Mouse (Mus musculus) NIH3T3 (cell line): Measurements from ENCODE around the gene Galns.
"Not testable (repeated sequence)": the region's sequence is repeated elsewhere in the genome, so short reads cannot be mapped to it uniquely, and the experiment has no call there.

Experiments used
- DNase-seq: peaks from one replicate; pipeline ENCODE4 v3.0.0-alpha.2; 2012; ENCODE audit warnings: low read depth

Gene Galns

DNA sequence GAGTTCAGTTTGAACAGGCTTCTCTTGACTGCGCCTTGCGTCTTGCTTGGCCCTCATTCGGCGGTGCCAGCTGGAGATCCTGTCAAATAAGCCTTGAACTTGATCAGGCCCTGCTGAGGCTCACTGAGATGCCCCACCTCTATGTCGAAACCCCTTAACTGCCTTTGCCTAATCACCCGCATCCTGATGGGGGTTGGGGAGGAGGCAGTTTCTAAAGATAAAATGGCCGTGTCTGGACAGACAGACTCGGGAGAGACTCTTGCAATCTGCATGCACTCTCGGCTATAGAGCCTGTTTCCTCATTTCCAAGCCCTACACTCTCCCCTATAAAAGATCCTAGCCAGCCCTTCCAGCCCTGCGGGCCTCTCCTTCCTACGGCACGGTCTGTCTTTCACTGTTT is 18.0 kb downstream of the Galns start:
- peak; percentile 13 for DNase-seq

DNA sequence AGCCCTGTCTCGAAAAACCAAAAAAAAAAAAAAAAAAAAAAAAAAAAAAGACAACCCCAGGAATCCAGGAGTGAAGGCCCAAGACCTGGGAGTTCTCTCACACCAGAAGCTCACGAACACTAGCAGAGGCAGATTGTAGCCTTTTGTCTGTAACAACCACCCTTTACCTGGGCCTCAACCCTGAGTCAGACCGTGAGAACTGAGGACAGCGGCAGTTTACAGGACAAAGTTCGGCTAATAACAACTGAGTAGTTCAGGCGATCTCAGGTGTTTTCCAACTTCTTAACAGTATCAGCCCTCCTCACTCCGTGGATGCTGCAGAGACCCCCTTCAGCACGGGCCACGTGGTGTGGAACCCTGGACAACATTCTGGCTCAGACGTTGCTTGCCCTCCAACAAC is 24.5 kb downstream of the Galns start:
- no peak for DNase-seq

DNA sequence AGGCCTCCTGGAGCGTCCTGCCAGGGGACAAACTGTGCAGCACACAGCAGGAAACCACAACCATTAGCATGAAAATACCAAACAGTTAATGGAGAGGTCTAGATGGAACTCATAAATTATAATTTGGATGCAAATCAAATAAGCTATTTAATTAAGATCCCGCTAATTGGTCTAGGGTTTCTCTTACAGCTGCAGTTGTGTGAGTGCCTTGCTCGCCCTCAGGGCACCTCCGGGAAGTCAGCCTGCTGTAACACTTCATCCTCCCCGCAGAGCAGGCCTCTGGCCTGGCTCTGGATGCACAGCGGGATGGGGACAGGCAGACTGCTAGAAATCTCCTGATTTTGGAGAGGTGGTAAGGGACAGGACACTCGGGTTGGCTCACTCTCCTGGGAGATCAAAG is 25.1 kb downstream of the Galns start:
- DNase-seq = peak; percentile 27

DNA sequence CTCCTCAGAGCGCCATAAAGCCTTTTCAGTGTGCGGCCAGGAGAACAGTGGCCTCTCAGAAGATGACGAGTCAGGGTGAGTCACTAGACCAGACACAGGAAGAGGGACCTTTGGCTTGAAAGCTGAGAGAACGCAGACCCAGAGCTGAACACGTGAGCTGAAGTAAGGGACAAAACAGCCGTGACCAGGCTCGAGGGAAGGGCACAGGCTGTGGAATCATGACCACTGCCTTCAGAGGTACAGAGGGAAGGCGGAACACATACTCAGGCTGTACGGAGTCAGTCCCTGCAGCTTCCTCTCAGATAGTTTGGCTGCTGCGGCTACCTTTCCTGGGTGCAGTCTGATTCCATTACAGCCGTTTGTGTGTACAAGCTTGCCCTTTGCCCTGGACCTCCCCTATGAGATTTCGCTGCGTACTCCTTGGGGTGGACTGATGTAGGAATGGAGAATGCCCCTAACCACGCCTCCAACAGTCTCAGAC is 25.8 kb downstream of the Galns start:
- peak; percentile 79 for DNase-seq

DNA sequence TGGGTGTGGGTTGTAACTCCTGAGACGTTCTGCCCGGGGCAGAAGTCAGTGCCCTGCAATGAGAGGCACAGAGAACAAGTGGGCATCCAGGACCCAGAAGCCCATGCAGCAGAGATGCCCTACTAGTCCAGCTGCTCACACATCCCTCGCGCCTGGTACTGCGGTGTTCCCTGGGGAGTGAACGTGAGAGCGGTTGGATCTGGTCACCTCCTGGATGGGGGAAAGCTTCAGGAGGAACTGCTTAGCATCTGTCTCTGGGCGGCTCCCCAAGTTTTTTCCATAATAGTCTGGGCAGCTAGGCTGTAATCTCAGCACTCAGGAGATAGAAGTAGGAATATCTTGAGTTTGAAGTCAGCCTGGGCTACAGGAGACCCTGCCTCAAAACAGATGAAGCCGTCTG is 26.3 kb downstream of the Galns start:
- DNase-seq = peak; percentile 69

DNA sequence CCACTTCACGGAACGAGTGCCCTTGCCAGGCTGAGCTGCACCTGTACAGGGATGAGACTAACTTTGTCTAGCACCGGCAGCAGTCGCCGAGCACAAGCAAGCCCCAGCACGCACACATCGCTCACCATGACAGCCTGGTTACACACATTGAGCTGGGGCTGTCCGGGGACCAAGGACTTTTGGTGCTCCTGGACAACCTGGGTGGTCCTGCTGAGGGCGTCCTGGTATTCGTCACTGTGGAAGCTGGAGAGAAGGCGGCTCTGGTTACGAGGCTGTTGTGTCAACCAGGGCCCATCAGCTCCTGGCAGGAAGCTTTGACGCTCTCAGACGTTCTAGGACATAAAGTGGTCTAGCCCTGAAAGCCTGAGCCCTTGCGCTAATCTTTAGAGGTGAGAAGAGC is 30.3 kb downstream of the Galns start:
- no peak for DNase-seq

DNA sequence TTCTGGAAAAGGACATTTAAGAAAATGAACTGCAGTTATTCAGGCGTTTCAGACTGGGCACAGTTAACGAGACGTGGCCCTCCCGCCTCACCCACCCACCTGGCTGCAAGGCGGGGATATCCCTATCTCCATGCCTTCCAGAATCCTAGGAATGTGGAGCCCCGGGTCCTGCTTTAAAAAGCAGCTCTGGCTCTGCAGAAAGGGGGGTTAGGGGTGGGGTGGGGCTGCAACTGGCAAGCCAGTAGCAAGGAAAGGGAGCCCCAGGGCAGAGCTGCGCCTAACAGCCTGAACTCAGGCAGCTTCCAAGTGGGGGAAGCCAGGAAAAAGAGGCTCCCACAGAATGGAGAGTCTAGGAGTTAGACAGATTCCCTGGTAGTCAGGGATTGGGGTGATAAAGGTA is 32.1 kb downstream of the Galns start:
- no peak for DNase-seq

DNA sequence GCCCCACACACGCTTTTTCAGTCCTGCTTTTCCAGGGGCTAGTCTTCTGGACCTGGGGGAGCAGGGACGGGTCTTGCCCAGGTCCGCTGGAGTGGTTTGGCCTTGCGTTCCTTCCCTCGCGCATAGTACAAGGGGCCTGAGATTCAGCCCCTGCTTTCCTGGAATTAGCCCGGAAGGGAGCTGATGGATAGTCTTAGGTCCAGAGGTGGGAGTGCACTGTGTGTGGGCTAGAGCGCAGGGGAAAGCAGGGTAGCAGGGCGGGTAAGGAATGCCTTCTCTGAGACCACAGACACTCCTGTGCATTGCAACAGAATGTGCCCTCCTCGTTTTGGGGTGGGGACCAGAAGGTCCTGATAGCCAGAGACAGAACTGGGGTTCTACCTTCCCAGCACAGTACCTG is 34.1 kb downstream of the Galns start:
- DNase-seq = no peak

DNA sequence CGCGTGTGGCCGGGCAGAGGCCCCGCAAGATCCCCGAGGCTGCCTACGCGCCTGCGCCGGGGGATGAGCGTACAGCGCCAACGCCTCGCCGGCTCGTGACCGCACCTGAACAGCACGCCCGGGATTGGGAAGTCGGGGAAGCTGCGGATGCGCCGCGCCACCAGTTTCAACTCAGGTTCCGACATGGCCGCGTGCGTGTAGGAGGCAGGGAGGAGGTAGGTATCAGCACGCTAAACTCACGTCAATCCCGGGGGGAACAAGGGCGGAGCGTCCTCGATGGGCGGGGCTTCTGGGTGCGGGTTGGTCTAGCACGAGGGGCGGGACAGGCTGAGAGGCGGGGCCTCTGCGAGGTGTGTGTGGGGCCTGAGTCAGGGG is 34.6 kb downstream of the Galns start, which contains the start of gene Aprt:
Aprt (minus strand) TSS at position 262 of the 375 bp plus-strand sequence.
- peak; percentile 99 for DNase-seq

DNA sequence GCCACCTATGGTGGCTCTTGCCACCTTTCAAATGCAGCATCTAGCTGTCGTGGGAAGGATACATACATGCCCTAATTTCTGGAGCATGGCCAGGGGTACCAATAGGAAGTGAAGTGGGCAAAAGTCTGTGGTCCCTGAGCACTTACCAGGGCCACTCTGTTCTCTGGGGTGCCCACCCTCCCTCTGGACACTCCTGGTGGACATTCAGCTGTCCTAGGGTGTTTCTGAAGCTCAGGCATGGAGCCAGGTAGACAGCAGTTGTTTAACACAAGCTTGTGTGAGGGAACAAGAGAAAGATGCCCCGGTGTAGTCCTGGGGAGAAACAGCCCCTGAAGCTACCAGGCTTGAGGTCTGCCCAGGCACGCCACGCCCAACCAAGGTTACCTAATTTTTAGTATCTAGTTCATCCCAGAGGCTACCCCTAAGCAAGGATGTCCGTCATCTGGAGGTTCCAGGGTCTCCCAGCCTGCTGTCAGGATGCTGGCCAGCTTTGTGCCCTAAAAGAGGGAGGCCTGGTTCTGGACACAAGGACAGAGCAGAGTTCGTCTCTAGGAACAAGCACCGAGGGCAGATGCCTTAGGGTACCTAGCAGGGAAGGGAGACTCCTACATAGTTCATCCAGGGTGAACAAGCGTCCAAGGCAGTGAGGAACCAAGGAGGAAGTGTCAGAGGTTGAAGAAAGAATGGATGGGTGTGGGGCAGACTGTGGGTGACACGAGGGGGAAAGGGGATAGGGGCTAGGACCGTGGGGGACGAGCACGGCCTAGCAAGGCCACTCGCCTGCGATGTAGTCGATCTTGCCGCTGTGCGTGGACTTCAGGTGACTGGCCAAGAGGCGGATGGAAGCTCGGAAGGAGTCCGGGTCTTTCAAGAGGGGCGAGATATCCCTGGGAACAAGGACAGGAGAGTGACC is 35.3 kb downstream of the Galns start:
- peak; percentile 33 for DNase-seq

DNA sequence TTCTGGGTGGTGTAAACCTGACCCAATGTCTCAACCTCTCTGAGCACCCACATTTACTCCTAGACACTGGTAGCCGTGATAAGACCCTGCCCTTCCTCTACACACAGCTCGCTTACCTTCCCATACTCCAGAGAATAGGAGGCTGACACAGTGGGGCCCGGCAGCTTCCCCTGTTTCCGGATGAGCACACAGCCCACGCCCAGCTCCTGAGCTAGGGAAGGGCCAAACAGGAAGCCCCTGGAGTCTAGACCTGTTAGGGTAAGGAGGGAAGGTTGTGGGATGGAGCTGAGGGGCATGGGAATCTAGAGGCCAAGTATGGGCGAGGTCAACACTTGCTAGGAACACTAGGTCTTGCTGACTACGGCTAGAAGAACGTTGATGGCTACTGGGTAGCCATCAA is 36.0 kb downstream of the Galns start:
- no peak for DNase-seq

DNA sequence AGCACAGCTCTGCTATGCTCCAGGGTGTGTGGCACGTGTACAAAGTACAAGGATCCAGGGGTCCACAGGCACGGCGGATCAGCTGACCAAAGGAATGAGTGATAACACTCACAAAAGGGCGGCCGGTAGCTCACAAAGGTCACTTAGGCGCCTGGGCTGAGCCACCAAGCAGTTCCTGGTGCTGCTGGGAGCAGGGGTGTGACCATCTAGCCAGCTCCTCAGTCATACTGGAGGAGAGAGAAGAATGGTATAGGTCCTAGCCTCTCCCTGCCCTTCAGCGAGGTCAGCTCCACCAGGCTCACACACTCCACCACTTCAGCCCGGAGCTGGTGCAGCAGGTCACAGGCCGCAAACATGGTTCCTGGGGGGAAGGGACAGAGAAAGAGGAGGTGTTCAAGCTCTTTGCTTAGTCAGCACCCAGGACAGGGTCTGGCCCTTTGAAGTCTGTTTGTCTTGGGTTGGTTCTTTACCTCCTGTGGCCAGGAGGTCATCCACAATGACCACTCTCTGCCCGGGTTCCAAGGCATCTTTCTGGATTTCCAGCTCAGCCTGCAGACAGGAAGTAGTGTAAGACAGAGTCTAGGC is 36.5 kb downstream of the Galns start:
- DNase-seq = no peak

DNA sequence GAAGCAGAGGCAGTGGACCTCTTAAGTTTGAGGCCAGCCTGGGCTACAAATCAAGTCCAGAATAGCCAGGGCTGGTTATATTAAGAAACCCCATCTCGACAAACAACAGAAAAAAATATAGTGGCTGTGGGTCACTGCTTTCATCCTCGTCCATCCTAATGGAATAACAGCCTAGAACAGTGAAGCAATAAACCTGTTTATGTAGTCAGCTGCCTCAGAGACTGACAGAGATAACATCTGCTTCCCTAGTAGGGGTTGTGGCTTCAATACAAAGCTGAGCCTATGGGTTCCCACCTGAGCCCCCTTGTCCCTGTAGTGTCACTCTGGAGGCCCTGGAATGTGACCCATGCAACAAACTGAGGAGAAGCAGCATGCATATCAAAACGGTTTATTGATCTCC is 37.0 kb downstream of the Galns start:
- DNase-seq = no peak

DNA sequence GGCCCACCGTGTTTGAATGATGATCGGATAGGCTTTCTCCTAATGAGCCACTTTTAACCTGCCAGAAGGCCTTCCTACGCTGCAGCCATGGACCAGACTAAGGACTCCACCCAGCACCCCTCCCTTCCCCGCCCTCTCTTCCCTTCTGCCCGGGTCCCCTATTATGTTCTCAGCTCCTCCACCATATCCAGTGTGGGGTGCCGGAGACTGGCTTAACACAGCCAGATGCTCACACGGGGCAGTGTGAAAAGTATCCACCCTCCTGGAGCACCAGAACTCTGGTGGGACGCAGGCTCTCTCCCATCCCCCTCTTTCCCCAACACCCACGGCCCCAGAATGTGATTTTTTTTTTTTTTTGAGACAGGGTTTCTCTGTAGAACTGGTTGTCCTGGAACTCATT is 37.7 kb downstream of the Galns start:
- DNase-seq = no peak

DNA sequence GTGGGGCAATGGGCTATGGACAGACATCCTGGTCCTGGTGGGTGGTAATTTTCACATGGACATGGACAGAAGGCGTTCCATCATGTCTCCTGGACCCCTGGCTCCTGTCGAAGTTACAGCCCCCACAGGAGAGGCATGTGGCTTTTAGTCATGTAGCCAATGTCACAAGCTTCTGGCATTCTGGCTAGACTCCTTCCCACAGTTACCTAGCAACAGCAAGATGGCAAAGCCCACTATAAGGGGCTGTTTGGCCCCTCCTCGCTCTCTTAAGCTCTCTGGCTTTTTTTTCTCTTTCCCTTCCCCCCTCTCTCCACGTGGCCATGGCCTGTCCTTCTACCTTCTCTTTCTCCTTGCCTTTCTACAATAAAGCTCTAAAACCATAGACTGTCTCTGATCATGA is 38.1 kb downstream of the Galns start:
- DNase-seq = not testable (repeated sequence)

DNA sequence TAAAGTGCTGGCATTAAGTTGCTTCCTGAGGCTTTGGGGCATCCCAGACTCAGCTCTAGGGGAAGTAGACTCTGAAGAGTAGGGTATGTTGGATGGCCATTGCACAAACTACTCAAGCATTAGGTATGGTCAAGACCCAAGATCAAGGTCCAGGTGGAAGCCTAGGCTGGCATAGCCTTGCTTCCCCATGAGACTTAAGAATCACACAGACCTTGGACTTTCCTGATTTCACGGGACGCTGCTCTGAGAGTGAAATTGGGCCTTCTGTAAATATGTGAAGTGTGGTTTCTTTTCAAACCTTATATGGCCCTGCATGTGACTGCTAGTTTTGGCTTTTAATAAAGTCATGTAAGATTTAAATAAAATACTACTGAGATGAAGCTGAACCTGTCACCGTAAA is 38.5 kb downstream of the Galns start:
- no peak for DNase-seq

DNA sequence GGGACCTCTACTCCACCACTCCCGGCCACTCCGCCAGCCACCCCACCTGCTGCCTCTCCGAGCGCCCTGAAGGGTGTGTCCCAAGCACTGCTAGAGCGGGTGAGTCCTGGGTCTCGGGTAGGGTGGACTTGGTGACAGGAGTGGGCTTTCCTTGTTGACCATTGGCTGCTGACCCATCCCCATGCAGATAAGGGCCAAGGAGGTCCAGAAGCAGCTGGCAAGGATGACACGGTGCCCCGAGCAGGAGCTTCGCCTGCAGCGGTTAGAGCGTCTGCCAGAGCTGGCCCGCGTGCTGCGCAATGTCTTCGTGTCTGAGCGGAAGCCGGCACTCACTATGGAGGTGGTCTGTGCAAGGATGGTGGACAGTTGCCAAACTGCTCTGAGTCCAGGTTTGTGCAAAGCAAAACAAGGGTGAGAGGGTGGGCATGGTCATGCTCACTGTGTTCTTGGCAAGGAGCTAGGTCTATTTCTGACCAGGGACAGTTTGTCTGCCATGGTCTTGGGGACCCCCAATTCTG is 39.5 kb downstream of the Galns start:
- DNase-seq = no peak

DNA sequence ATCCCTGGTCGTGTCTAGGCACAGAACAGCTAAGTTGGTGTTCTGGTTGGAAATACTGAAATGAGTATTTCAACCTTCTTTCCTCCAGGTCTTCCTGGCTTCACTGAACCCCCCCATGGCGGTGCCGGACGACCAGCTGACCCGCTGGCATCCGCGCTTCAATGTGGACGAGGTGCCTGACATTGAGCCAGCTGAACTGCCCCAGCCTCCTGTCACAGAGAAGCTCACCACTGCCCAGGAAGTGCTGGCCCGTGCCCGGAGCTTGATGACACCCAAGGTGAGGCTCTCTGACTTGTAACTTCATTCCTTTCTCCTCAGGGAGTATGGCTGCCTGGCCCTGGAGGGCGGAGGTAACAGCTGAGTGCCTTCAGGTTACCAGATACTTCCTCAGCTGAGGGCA is 40.1 kb downstream of the Galns start:
- no peak for DNase-seq

DNA sequence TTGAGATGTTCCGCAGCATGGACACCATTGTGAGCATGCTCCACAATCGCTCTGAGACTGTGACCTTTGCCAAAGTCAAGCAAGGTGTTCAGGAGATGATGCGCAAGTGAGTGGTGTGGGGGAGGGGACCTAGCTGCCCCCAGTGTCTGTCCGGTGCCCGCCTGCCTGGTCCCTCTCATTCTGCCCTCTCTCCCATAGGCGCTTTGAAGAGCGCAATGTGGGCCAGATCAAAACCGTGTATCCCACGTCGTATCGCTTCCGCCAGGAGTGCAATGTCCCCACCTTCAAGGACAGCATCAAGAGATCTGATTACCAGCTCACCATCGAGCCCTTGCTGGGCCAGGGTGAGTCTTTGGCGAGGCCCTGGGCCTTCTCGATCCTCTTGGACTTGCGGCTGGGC is 41.3 kb downstream of the Galns start:
- no peak for DNase-seq

DNA sequence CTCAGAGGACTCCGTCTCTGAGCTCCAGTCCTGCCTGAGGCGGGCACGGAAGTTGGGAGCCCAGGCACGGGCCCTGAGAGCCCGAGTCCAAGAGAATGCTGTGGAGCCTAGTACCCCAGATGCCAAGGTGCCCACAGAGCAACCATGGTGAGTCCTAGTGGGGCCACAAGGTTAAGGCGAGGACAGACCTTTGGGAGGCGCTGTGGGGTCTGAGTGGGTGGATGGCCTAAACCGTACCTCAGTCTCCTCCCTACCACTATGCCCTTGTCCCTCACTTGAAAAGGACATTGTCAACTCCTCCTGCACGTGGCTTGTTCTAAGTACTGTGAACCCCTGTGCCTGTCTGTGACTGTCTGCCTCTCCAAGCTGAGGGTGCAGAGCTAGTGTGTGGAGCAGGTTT is 41.9 kb downstream of the Galns start:
- DNase-seq = peak; percentile 17

DNA sequence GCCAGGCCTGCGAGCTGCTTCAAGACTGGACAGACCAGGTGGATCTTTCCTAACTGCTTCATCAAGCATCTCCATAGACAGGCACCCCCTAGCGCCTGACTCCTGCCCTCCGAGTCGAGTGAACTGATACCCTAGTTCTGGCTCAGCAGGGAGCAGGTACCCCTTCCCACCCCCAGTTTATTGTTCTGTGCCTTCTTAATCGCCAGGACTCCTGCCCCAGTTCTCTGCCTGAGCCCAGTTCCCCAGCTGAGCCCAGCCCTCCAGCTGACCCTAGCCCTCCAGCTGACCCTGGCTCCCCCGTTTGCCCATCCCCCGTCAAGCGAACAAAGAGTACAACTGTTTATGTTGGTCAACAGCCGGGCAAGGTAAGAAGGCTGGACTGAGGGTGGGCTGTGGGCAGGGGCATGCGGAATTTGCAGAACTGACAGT is 42.4 kb downstream of the Galns start:
- DNase-seq = peak; percentile 63

DNA sequence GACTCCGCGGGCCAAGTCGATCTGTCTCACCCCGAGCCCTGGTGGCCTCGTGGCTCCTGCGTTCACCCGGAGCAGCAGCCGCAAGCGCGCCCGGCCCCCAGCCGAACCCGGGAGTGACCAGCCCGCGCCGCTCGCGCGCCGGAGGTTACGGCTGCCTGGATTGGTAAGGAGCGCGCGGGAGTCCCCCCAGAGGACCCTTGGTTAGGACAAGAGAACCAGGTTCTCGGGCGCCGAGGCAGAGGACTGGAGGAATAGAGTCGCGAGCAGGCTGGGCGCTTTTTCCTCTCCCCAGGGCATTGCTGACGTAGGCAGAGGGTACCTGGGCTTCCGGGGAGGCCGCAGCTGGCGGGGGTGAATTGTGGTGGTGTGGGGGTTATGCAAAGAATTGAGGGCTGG is 43.2 kb downstream of the Galns start:
- DNase-seq = no peak

DNA sequence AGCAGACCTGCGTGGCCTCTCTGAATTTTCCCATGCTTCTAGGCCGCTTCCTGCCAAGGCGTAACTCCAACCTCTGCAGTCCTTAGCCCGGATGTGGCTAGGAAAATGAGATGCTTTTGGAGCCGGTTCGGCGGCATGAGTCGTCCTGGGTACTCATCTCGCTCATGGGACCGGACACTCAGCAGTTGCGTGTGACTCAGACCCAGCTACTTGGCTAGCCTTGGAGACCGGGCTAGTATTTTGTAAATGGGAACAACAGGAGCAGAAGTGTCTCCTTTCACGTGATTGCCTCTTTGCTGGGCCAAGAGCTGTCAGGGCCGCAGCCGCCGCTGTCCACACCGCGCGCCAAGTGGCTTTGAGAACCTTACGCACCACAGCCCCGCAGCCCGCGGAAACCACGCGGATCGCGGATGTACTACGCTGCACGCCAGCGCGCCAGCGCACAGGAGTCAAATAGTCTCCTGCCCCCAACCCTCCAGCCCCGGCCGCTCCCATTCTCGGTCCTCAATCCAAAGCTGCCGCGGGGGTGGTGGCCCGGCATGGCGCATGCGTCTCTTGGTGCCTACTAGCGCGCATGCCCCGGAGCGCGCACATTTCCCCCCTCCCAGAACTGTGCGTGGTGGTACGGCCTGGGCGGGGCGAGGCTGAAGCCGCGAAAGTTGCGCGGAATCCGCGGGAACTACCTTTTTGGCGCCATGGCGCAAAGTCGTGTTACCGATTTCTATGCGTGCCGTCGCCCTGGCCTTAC is 43.7 kb downstream of the Galns start, which contains the start of gene Cdt1:
Cdt1 (plus strand) TSS at position 655 of the 748 bp plus-strand sequence.
- peak; percentile 98 for DNase-seq
